Mouse (Mus musculus) NIH3T3 (cell line): ENCODE measurements around the gene Ndufa7.
"Not testable (repeated sequence)": the region's sequence is repeated elsewhere in the genome, so short reads cannot be mapped to it uniquely, and the experiment has no call there.

Experiments used
- DNase-seq: peaks from one replicate; pipeline ENCODE4 v3.0.0-alpha.2; 2012; ENCODE audit warnings: low read depth

Gene Ndufa7

DNA sequence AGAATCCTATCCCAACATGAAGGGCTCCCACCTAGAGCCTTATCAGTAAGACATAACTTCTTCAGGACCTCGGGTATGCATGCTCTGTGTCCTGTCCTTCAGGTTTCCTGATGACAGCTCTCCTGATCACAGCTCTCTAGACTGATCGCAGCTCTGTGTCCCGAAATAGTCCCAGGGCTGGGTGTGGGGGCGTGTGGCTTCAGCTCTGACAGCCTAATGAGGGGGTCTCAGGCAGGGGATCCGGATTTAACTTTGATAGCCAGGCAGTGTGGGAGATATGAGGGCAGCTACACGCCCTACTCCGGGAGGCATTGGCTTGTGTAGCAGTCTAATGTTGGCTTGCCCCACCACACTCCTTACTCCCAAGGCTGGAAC, 13.2 kb upstream of the Ndufa7 start:
- no peak for DNase-seq

- DNase-seq, result peak; percentile 58
Observed at GRCm38 (mm10) chr17:33812475-33812874, 11.9 kb upstream of the Ndufa7 start.

GRCm38 (mm10) chr17:33812990-33813389, 11.4 kb upstream of the Ndufa7 start:
- peak; percentile 50 for DNase-seq

- DNase-seq, result peak; percentile 57
Observed at GRCm38 (mm10) chr17:33815399-33815798, 9.0 kb upstream of the Ndufa7 start.

GRCm38 (mm10) chr17:33816612-33817011, 7.8 kb upstream of the Ndufa7 start:
- no peak for DNase-seq

DNA sequence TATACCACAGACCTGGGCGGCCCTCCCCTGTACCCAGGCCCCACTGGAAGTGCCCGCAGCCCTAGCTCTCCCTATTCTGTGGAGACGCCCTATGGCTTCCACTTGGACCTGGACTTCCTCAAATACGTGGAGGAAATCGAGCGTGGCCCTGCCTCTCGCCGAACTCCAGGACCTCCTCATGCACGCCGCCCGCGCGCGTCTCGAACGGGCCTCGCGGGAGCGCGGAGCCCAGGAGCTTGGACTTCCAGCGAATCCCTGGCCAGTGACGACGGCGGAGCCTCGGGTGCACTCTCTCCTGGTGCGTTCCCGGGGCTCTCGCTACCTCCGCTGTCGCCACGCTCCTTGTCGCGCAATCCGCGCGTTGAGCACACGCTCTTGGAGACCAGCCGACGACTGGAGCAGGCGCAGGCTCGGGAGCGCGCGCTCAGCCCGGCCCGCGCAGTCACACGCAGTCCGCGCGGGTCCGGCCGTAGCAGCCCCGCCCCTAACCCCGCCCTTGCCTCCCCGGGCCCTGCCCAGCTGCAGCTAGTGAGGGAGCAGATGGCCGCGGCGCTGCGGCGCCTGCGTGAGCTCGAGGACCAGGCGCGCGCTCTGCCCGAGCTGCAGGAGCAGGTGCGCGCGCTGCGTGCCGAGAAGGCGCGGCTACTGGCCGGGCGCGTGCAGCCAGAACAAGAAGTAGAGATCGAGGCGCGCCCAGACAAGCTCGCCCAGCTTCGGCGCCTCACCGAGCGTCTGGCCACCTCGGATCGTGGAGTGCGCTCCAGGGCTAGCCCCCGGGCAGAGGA, 7.0 kb upstream of the Ndufa7 start:
- DNase-seq, result peak; percentile 99

GRCm38 (mm10) chr17:33817969-33818643, 6.3 kb upstream of the Ndufa7 start:
- DNase-seq, result no peak

- DNase-seq, result peak; percentile 64
Observed at GRCm38 (mm10) chr17:33822436-33822959, 1.9 kb upstream of the Ndufa7 start.

DNA sequence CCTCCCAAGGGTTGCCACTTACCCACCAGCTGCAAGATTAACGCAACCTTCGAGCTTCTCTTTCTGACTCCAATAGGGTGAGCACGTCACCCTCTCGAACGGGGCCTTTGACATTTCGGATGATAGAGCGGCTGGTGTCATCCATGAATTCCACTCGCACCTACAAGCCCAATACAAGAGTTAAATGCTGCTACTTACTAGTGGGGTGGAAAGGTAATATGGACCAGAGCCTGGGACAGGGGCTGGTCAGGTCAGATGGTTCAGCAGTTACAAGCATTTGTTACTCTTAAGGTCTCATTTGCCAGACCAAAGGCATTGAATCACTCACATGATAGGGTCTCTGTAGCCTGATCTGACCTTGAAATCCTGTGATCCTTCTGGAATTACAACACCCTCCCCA, 1.2 kb upstream of the Ndufa7 start:
- not testable (repeated sequence) for DNase-seq

DNA sequence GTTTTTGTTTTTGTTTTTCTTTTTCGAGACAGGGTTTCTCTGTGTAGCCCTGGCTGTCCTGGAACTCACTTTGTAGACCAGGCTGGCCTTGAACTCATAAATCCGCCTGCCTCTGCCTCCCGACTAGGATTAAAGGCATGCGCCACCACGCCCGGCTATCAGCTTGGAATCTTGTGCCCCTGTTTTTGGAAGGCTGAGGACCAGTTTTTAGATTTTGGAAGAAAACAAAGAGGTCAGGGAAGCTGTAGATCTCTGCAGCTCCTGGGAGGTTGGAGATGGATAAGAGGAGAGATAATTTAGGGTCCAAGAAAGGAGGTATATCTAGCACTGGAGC, 592 bp downstream of the Ndufa7 start:
- not testable (repeated sequence) for DNase-seq

- no peak for DNase-seq
Observed at GRCm38 (mm10) chr17:33825462-33825861, 1.1 kb downstream of the Ndufa7 start.

DNA sequence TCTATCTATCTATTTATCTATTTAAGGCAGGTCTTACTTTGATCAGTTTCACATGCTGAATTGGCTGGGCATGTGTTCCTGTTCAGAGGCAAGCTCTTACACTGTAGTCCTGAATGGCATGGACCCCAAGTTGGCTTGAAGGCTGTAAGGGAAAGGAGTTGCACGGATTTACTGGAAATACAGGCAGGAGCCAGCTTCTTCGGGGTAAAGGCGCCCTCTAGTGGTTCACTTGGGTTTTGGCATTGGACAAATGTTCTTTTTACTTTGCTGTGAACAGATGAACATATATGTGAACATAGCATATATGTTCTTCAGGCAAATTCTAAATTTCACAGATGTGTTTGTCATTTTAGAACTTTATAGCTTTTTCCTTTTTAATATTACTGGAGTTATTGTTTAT, 2.5 kb downstream of the Ndufa7 start:
- peak; percentile 91 for DNase-seq

GRCm38 (mm10) chr17:33828892-33829291, 4.5 kb downstream of the Ndufa7 start:
- no peak for DNase-seq

GRCm38 (mm10) chr17:33829561-33829960, 5.2 kb downstream of the Ndufa7 start:
- no peak for DNase-seq

DNA sequence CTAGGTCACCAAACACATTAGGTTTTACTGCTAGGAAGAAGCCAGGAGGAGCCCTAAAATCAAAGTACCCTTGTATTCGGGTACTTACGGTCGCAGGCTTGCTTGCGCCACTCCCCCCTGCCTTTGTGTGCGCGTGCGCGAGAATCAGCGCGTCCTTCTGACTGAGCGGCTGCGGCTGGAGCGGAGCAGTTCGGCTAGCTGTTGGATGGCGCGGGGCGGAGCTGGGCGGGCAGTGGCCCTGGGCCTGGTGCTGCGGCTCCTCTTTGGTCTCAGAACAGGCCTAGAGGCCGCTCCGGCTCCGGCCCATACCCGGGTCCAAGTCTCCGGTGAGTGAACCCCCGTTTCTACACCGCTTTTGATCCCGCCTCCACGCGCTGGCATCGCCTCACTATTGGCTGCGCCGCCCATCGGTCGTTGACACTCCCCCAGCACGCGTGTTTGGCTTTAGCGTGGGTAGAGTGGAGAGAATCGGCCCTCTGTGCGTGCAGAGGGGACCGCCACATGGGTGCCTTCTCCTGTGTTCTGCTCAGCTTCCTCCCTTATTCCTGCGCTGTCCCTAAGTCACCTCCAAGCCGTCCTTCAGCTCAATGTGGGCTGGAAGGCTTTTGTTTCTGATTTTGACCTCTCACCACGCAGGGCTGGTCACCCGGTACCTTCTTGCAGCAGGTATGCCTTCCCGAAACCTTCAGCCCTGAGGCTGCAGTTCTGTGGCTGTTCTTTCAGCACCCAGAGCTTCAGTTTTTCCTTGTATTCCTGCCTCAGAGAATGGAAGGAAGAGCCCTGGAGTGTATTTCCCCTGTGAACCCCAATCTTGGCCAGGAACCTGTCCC, 18.8 kb downstream of the Ndufa7 start, which contains the start of gene Cd320:
Gene Cd320 (plus strand): TSS at position 126 of the 830 bp plus-strand sequence.
- DNase-seq, result peak; percentile 97

GRCm38 (mm10) chr17:33844196-33844595, 19.8 kb downstream of the Ndufa7 start:
- peak; percentile 61 for DNase-seq

DNA sequence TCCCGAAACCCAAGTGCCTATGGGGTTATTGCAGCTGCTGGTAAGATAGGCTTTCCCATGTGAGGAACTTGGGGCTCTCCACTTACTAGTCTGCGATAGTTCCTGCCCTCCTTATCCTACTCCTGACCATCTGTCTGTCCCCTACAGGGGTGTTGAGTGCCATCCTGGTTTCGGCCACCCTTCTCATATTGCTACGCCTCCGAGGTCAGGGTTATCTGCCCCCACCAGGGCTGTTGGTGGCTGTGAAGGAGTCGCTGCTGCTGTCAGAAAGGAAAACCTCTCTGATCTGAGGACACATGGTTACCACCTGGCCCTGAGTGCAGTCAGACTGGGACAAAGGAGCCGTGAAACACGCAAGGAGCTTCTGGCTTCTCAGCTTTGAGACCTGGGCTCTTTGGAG, 23.8 kb downstream of the Ndufa7 start:
- no peak for DNase-seq

- no peak for DNase-seq
Observed at GRCm38 (mm10) chr17:33851331-33851730, 27.0 kb downstream of the Ndufa7 start.

DNA sequence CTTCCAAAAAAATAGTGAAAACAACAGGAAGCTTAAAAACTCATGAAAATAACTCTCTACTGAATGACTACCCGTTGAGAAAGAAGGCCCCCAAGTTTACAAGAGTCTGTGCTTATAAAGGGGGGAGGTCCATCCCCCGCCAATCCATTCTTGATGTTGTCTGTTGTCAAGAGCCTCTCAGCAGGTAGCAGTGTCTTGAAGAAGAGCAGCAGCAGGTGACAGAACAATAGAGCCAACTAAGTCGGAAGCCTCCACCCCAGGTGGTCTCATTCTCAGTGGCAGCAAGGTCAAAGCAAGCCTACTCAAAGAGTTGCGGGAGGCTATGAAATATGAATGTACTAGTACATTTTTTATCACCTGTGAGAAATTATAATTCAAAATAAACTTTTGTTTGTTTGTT, 33.4 kb downstream of the Ndufa7 start:
- DNase-seq, result no peak

DNA sequence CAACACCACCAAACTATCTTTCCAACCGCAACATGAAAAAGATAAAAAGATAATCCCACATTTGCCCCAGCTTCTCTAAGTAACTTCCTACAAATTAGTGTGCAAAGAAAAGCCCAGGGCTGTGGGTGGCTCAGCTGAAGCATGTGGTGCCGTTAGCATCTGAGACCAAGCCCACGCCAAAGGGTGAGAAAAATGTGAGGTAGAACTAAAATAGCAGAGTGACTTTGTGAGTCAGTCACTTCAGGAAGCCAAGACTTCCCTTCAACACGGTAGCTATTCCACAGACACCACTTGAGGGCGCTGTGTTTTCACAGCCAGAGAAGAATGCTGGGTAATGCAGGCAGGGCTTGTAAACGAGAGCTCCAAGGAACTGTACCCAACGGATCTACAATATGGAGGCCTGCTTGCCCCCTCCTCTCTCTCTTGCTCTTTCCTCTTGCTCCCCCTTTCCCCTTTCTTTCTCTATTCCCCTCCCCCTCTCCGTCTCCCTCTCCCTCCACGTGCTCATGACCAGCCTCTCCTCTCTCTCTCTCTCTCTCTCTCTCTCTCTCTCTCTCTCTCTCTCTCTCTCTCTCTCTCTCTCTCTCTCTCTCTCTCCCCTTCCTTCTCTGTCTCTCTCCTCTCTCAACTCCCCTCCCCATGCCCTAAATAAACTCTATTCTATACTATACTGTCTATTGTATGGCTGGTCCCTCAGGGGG, 41.1 kb downstream of the Ndufa7 start:
- DNase-seq, result peak; percentile 59

DNA sequence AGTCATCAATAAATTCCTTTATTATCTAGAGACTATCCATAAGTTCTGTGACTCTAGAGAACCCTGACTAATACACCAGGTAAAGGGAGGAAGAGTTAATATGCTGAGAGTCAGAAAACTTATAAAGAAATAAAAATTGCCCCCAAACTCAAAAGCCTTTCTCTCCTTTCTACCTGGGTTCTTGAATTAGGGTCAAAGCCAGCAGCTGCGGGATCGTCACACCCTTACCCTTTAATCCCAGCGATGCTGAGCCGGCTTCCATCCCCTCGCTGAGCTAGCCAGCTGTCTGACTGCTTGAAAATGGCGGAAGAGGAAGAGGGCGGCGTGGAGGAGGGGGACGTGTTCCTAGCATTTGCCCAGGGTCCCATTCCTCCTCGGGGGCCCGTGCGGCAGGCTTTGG, 49.2 kb downstream of the Ndufa7 start, which contains the start of gene Gm7029:
Gene Gm7029 (plus strand): TSS at position 301 of the 400 bp plus-strand sequence.
- not testable (repeated sequence) for DNase-seq

GRCm38 (mm10) chr17:33874411-33874810, 50.0 kb downstream of the Ndufa7 start:
- DNase-seq, result no peak
